Mouse (Mus musculus): ENCODE results near the gene Smarcb1. TPM values are rescaled to one million over a fixed set of nuclear protein-coding genes. Genes with fewer than 3 reads are reported as not detected.

The Smarcb1 gene
- polyA plus RNA-seq, 1 experiment = 71.5 TPM

- no peak for TF ChIP-seq CTCF (IDR thresholded peaks at IDR 0.05; ENCODE audit: extremely low read depth, insufficient read depth, low read length)
- TF ChIP-seq POLR2A (IDR thresholded peaks at IDR 0.05; ENCODE audit: extremely low read depth, insufficient read depth, low read length) = no peak
- Histone ChIP-seq H3K4me3 (ENCODE audit: insufficient read depth, low read length) (no peak overlapping the region), H3K27ac (ENCODE audit: insufficient read depth, low read length) (no peak overlapping the region), H3K4me1 (ENCODE audit: control insufficient read depth, insufficient read depth, low read length) (no peaks in the 10 kb centered on the region)
Measured at GRCm38 (mm10) chr10:75944066-75944772, 22.8 kb upstream of the Smarcb1 start.

DNA sequence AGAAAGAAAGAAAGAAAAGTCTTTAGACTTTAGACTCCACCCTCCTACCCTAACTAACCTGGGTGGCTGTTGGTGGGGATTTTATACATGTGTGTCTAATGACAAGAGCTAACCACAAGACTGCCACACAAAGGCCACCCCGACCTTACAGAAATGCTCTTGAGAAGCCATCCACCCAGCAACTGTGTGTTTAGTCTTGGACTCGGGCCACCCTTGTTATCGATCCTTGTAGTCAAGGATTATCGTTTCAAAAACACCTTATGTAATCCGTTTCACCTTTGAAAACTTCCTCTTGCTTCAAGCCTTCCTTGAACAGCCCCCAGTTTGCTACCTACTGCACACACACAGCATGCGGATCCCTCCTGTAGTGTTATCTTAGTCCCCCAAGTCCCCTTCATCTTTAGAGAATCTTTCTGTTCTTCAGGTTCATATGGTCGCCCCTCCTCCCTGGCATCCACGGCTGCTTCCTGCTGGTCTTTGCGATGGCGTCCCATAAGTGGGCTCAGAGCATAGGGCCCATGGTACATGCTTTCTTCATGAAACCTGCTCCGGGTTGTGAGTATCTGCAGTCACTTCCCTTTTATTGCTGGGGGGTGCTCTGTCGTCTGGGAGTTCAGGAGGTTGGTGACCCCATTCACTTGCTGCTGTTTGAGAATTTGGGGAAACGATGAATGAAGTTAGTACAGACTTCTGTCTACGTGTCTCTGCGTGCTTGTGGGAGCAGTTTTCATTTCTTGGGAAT lies 21.5 kb upstream of the Smarcb1 start, which contains the start of gene Vpreb3:
Gene Vpreb3, plus strand, starts transcription at position 322 of the 742 bp plus-strand sequence.
- Histone ChIP-seq H3K4me1 (ENCODE audit: control insufficient read depth, insufficient read depth, low read length) (no peaks in the 10 kb centered on the region), H3K4me3 (ENCODE audit: insufficient read depth, low read length) (no peak within 1 kb of the TSS), H3K27ac (ENCODE audit: insufficient read depth, low read length) (no peak within 1 kb of the TSS)
- TF ChIP-seq CTCF (IDR thresholded peaks at IDR 0.05; ENCODE audit: extremely low read depth, insufficient read depth, low read length) (no peak), POLR2A (IDR thresholded peaks at IDR 0.05; ENCODE audit: extremely low read depth, insufficient read depth, low read length) (no peak)

GRCm38 (mm10) chr10:75941042-75941824 lies 19.8 kb upstream of the Smarcb1 start:
- H3K27ac ChIP-seq (ENCODE audit: insufficient read depth, low read length) = no peak overlapping the region
- H3K4me3 ChIP-seq (ENCODE audit: insufficient read depth, low read length) = no peak overlapping the region
- no peak for TF ChIP-seq POLR2A (IDR thresholded peaks at IDR 0.05; ENCODE audit: extremely low read depth, insufficient read depth, low read length)
- no peak for TF ChIP-seq CTCF (IDR thresholded peaks at IDR 0.05; ENCODE audit: extremely low read depth, insufficient read depth, low read length)
- H3K4me1 ChIP-seq (ENCODE audit: control insufficient read depth, insufficient read depth, low read length) = peaks cover 4% of the 10 kb centered on the region

- no peak within 1 kb of the TSS for H3K4me3 ChIP-seq (ENCODE audit: insufficient read depth, low read length)
- H3K4me1 ChIP-seq (ENCODE audit: control insufficient read depth, insufficient read depth, low read length) = peaks cover 4% of the 10 kb centered on the region
- TF ChIP-seq CTCF (IDR thresholded peaks at IDR 0.05; ENCODE audit: extremely low read depth, insufficient read depth, low read length) = no peak
- H3K27ac ChIP-seq (ENCODE audit: insufficient read depth, low read length) = no peak within 1 kb of the TSS
Measured at GRCm38 (mm10) chr10:75940520-75940919, 19.1 kb upstream of the Smarcb1 start, which contains the start of gene Gm867. TSS of gene Gm867 (minus strand) at chr10:75940672.

GRCm38 (mm10) chr10:75939481-75940234 lies 18.2 kb upstream of the Smarcb1 start:
- Histone ChIP-seq H3K4me3 (ENCODE audit: insufficient read depth, low read length) (no peak overlapping the region), H3K27ac (ENCODE audit: insufficient read depth, low read length) (no peak overlapping the region), H3K4me1 (ENCODE audit: control insufficient read depth, insufficient read depth, low read length) (peaks cover 4% of the 10 kb centered on the region)
- TF ChIP-seq POLR2A (IDR thresholded peaks at IDR 0.05; ENCODE audit: extremely low read depth, insufficient read depth, low read length) = no peak

DNA sequence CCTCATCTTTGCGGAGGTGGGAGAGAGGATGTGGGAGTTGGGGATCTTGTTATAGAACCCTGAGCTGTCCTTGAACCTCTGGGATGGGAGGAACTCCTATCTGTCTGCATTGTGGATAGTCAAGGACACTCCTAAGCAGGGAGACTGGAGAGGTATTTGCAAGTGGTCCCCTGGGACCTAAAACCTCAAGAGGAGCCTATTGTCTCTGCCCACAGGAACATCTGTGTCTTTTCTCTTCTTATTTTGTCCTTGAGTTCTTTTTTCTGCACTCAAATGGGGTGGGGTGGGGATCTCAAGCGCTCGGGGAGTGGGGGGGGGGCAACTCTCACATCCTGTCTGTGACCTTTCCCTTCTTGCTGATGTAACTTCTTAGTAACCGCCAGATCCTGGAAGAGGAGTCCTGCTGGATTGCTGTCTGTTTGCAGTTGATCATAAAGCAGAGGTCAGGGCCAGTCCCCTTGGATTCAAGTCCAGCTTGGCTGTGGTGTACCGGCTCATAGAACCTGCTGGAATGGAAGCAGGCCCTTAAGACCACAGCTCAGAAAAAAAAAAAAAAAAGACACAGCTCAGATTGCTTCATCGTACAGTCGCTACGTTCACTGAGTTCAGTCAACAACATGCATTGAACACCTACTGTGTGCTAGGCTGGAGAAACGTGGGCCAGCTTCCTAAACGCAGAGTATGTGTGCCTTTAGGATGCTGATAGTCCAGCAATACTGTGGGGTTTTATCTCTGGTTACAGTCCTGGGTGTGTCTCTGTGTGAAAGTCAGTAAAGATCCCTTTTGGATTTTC lies 16.6 kb upstream of the Smarcb1 start:
- H3K4me3 ChIP-seq (ENCODE audit: insufficient read depth, low read length) = peak overlapping the region; percentile 77; the same call in 1 of the 2 replicates
- no peak overlapping the region for H3K27ac ChIP-seq (ENCODE audit: insufficient read depth, low read length)
- H3K4me1 ChIP-seq (ENCODE audit: control insufficient read depth, insufficient read depth, low read length) = peaks cover 4% of the 10 kb centered on the region
- TF ChIP-seq CTCF (IDR thresholded peaks at IDR 0.05; ENCODE audit: extremely low read depth, insufficient read depth, low read length) = no peak
- no peak for TF ChIP-seq POLR2A (IDR thresholded peaks at IDR 0.05; ENCODE audit: extremely low read depth, insufficient read depth, low read length)

- Histone ChIP-seq H3K4me1 (ENCODE audit: control insufficient read depth, insufficient read depth, low read length) (peaks cover 4% of the 10 kb centered on the region), H3K27ac (ENCODE audit: insufficient read depth, low read length) (no peak overlapping the region), H3K4me3 (ENCODE audit: insufficient read depth, low read length) (peak overlapping the region; percentile 77)
- TF ChIP-seq POLR2A (IDR thresholded peaks at IDR 0.05; ENCODE audit: extremely low read depth, insufficient read depth, low read length) (peak; percentile 36; the same call in 1 of the 2 replicates), CTCF (IDR thresholded peaks at IDR 0.05; ENCODE audit: extremely low read depth, insufficient read depth, low read length) (no peak)
Measured at GRCm38 (mm10) chr10:75936909-75937667, 15.7 kb upstream of the Smarcb1 start.

Measured in cortical plate, adult 2 months (tissue).